Mouse (Mus musculus): ENCODE measurements around the gene Vmn2r45.
"Not testable (repeated sequence)": the region's sequence is repeated elsewhere in the genome, so short reads cannot be mapped to it uniquely, and the experiment has no call there.

Gene Vmn2r45

DNA sequence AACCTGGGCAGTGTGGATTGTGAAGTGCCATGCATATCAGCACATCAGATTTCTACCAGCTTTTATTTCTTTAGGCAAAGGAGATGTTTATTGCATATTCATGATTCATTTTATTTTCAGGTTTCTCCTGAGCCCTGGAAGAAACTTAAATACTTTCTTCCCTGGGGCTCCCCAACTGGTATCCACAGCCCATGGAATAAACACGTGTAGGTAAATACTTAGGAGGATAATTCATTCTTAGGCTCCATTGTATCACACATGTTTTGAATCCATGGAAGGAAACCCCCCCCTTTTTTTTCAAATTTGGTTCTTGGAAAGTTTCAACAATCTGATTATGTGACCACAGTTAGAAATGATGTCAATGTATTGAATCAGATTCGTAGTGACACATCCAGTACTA is at the start of gene Vmn2r45:
Gene Vmn2r45, minus strand, starts transcription at position 101 of the 400 bp plus-strand sequence.
- not testable (repeated sequence) for DNase-seq
